Mouse (Mus musculus) left cerebral cortex, postnatal 14 days (tissue): Measurements from ENCODE around the gene Olfr452. TPM values are rescaled to one million over a fixed set of nuclear protein-coding genes. Genes with fewer than 3 reads are reported as not detected.

Source experiments
- DNase-seq, 2 experiments: peaks; one replicate each; pipeline ENCODE4 v3.0.0; 2021 to 2022; ENCODE audit warnings: low spot score in 2 of 2, mixed read lengths in 1 of 2
- intact Hi-C: fragments of 180-260 bp; cut with DNase I; formaldehyde crosslinking; loops from one replicate; pipeline ENCODE4 v1.15.1; 2025
- long read RNA-seq, 2 experiments: library from polyadenylated mRNA; stranded (forward); transcript quantifications; one replicate each; pipeline ENCODE4 v2.0.0; 2021
- total RNA-seq, 2 experiments: library from RNA; stranded (reverse); gene quantifications; 2 replicates each; pipeline ENCODE4 v1.2.3; 2021

Gene Olfr452
- not detected for total RNA-seq
- long read RNA-seq, experiment 1 = 0 reads
- long read RNA-seq, experiment 2 = 0 reads

DNA sequence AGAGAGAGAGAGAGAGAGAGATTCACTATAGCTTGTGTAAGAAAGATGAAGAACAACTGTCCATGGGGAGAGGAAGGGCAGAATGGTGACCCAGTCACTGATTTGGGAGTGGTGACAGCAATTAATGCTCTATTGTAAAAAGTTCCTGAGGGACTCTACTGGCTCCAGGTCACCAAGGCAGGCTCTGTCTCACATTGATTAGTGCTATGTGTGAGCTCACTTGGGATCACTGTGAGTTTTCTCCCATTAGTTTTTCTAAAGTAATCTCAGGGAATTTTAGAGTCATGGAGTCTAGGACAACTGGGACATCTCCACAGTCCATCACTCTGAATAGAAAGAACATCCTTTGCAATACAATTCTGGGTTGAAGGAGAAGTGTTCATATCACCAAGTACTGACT, at the start of gene Olfr452:
Gene Olfr452 (plus strand): TSS at position 301 of the 400 bp plus-strand sequence.
- intact Hi-C loops = no loop called here
- DNase-seq = no peak

DNA sequence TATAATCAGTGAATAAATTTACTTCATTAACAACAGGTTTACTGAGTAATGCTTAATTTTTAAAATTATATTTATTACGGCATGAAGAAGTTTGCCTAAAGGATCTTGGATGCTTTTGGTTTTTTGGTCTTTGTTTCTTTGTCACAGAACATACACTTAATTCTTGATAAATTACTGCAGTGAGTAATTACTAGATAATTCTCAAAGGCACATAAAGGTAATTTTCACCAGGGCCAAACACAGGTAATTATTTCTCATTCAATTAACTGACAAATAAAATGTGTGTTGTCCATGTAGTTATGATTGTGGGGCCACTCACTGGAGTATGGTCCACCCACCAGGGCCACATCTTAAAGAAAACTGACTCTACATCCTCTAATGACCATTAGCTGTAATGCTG, 45.8 kb upstream of the Olfr452 start, which contains the start of gene Olfr453:
Gene Olfr453 (plus strand): TSS at position 301 of the 400 bp plus-strand sequence.
- intact Hi-C loops = no loop called here

DNA sequence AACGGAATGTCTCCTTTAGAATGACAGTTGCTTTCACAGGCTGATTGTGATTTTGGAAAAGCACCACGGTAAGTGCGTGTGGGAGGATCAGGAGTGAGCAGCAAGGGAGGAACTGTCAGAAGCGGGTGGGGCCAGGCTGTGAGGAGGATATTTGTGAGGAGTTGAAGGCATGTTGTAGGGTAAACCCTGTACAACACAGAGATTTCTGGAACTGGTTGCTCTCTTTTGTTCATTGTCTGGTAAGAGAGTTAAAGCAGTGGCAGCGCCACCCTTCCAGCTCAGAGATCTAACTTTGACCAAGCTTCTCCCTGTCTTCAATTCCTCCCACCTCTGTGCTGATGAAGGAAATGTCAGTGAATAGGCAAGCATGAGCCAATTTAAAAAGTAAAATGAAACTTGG, 42.6 kb upstream of the Olfr452 start:
- intact Hi-C loops = no loop called here
- no peak for DNase-seq

More for the DNA sequence above, 45.8 kb upstream of the Olfr452 start, which contains the start of gene Olfr453:
- DNase-seq = no peak

DNA sequence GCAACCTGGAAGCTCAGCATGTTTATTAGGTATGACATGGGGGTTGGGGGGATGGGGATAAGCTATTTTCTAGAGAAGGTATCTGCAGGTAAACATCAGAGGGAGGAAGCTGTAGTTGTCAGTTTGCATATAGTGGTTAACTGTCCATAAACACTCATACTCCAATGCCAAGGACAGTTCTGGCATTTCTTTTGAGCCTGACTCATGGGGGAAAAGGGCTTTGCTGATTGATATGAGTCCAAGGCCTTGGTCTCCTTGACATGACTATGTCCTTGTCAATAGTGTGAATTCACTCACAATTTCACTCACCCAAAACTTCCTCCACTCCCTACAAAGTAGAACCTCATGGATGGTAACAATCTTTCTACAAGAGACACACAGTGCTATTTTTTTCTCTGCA, 37.0 kb upstream of the Olfr452 start:
- intact Hi-C loops = no loop called here

DNA sequence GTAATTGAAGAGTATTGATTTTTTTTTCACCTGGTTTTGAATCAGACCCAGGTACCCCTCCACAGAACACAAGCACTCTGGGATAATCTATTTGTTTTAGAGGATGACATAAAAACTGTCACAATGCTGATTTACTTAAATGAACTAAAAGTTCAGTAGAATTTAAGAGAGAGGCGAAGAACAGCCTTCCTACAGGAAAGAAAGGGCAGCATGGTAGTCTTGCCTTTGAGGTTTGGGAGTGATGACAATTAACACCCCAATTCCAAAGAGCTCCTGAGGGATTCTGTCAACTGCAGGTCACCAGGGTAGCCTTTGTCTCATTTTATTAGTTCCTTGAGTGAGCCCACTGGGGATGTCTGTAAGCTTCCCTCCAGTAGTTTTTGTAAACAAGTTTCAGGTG, 28.8 kb upstream of the Olfr452 start, which contains the start of gene Olfr38:
Gene Olfr38 (plus strand): TSS at position 301 of the 400 bp plus-strand sequence.
- intact Hi-C loops = no loop called here
- no peak for DNase-seq

More for the DNA sequence above, 37.0 kb upstream of the Olfr452 start:
- no peak for DNase-seq

GRCm38 (mm10) chr6:42777066-42777465, 7.8 kb upstream of the Olfr452 start:
- intact Hi-C loops = no loop called here
- DNase-seq = no peak

GRCm38 (mm10) chr6:42790247-42790948, 5.5 kb downstream of the Olfr452 start:
- DNase-seq = no peak
- intact Hi-C loops = no loop called here

DNA sequence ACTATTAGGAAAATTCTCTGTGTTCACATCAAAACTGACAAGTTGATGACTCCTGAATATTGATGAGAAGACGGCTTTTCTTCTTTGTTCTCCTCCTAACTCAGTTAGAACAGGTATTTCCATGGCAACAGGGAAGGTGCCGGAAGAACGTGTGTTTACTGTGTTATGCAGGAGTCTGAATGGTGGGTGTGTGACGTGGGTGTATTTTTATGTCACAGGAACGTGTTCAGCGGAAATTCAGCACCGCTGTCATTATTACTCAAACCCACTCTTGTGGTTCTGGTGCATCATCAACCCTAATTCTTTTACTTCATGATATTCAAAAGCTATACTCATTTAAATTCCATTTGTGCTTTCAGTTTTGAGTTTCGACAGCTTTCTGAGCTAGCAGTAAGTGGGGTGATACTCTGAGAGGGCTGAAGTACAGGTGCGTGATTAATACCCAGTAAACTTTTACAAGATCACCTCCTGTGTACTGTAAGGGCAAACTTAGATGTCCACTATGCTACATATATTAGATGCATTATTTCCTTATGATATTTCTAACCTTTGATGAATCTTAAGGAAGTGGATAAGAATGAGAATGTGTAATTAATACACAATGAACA, 6.2 kb downstream of the Olfr452 start:
- intact Hi-C loops = no loop called here
- DNase-seq = peak; percentile 5 to 9

- no peak for DNase-seq
- intact Hi-C loops = no loop called here
Measured at GRCm38 (mm10) chr6:42794982-42795381, 10.1 kb downstream of the Olfr452 start.

DNA sequence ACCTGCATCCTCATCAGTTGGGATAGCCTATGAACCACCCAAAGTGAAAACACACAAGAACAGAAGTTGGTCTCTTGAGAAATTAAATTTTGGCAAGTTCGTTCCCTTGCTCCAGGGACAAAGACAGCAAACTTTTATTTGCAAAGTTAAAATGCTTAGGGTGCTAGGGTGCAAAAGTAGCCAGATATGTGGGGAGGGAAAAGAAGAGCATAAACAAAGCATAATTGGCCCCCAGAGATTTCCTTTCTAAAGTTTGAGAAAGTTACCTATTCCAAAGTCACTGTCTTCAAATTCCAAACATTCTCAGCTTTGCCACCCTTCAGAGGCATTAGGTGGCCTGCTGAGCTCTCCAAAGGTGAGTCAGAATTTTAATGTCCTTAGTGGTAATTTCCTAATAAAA, 26.7 kb downstream of the Olfr452 start, which contains the start of gene Olfr450:
Gene Olfr450 (plus strand): TSS at position 301 of the 400 bp plus-strand sequence.
- DNase-seq = no peak
- intact Hi-C loops = no loop called here

- DNase-seq = no peak
- intact Hi-C loops = no loop called here
Measured at GRCm38 (mm10) chr6:42834084-42834483, 49.2 kb downstream of the Olfr452 start, which contains the start of gene Olfr449. TSS of gene Olfr449 (plus strand) at chr6:42834384.

Other genes with a start within 250 kb of the Olfr452 start
- not detected for gene Olfr455, start 237.5 kb upstream of the Olfr452 start, total RNA-seq
- gene Tcaf3, start 187.4 kb upstream of the Olfr452 start, total RNA-seq = not detected
- 1 to 10 TPM in 1 of 2 experiments, under 1 TPM in 1; 0.63 to 1.0 TPM for gene Tcaf2, start 139.8 kb upstream of the Olfr452 start, total RNA-seq
- gene Tcaf1, start 75.0 kb upstream of the Olfr452 start, total RNA-seq = 100 to 1,000 TPM; 226 to 234 TPM
- not detected for gene Olfr453, start 45.7 kb upstream of the Olfr452 start, total RNA-seq
- gene Olfr38, start 28.7 kb upstream of the Olfr452 start, total RNA-seq = not detected
- gene Olfr450, start 26.8 kb downstream of the Olfr452 start, total RNA-seq = not detected
- gene Olfr449, start 49.3 kb downstream of the Olfr452 start, total RNA-seq = not detected
- gene Olfr448, start 105.3 kb downstream of the Olfr452 start, total RNA-seq = not detected
- gene Olfr447, start 123.8 kb downstream of the Olfr452 start, total RNA-seq = not detected
- gene Olfr446, start 136.3 kb downstream of the Olfr452 start, total RNA-seq = not detected
- gene Olfr444, start 164.0 kb downstream of the Olfr452 start, total RNA-seq = not detected